Mouse (Mus musculus) frontal cortex, adult 2 months (tissue): ENCODE data around the gene Gm49342. TPM values are rescaled to one million over a fixed set of nuclear protein-coding genes. Genes with fewer than 3 reads are reported as not detected.
"Not testable (repeated sequence)": the region's sequence is repeated elsewhere in the genome, so short reads cannot be mapped to it uniquely, and the experiment has no call there.

Experiments
- DNase-seq, 2 experiments: peaks; one replicate each; pipeline ENCODE4 v3.0.0; 2022; ENCODE audit warnings: low spot score in 1 of 2; ENCODE audit errors: extremely low spot score in 1 of 2
- polyA plus RNA-seq: library from polyadenylated mRNA; depleted of rRNA; stranded (reverse); fragments of >200 nt; gene quantifications from 2 replicates; pipeline ENCODE4 v1.2.3, GENCODE M21; 2012

Gm49342 gene
- polyA plus RNA-seq, 1 experiment, result 37.9 TPM

- DNase-seq, result no peak
These were observed 12.8 kb upstream of the Gm49342 start for GRCm38 (mm10) chr14:50931493-50932020.

GRCm38 (mm10) chr14:50936649-50937048, 7.7 kb upstream of the Gm49342 start:
- DNase-seq, result no peak

GRCm38 (mm10) chr14:50938119-50938908, 6.0 kb upstream of the Gm49342 start:
- no peak for DNase-seq

- DNase-seq, result no peak
These were observed 5.4 kb upstream of the Gm49342 start for GRCm38 (mm10) chr14:50938940-50939339.

GRCm38 (mm10) chr14:50944668-50945033, 334 bp downstream of the Gm49342 start:
- not testable (repeated sequence) for DNase-seq

GRCm38 (mm10) chr14:50945081-50945480, 764 bp downstream of the Gm49342 start:
- DNase-seq, result not testable (repeated sequence)

- not testable (repeated sequence) for DNase-seq
These were observed 1.2 kb downstream of the Gm49342 start for GRCm38 (mm10) chr14:50945526-50945925.

GRCm38 (mm10) chr14:50955487-50955886, 11.2 kb downstream of the Gm49342 start:
- DNase-seq, result no peak

- DNase-seq, result peak in 1 of 2 experiments; percentile 45
These were observed 11.7 kb downstream of the Gm49342 start, which contains the start of gene Pnp2 for GRCm38 (mm10) chr14:50955942-50956508. TSS of gene Pnp2 (plus strand) at chr14:50955992.

- not testable (repeated sequence) for DNase-seq
These were observed 12.4 kb downstream of the Gm49342 start for GRCm38 (mm10) chr14:50956724-50957123.

- DNase-seq, result not testable (repeated sequence)
These were observed 12.8 kb downstream of the Gm49342 start for GRCm38 (mm10) chr14:50957146-50957545.

GRCm38 (mm10) chr14:50958289-50958995, 14.1 kb downstream of the Gm49342 start:
- DNase-seq, result not testable (repeated sequence)

GRCm38 (mm10) chr14:50968216-50968980, 24.1 kb downstream of the Gm49342 start:
- DNase-seq, result no peak

GRCm38 (mm10) chr14:50969041-50969440, 24.7 kb downstream of the Gm49342 start:
- DNase-seq, result no peak

GRCm38 (mm10) chr14:50969558-50970544, 25.5 kb downstream of the Gm49342 start:
- DNase-seq, result peak; percentile 30 to 60

GRCm38 (mm10) chr14:50970822-50971221, 26.5 kb downstream of the Gm49342 start:
- no peak for DNase-seq

- not testable (repeated sequence) for DNase-seq
These were observed 28.7 kb downstream of the Gm49342 start for GRCm38 (mm10) chr14:50973054-50973453.

- DNase-seq, result no peak
These were observed 29.4 kb downstream of the Gm49342 start for GRCm38 (mm10) chr14:50973700-50974099.

GRCm38 (mm10) chr14:50975001-50975400, 30.7 kb downstream of the Gm49342 start:
- no peak for DNase-seq
